Mouse (Mus musculus): Measurements from ENCODE around the gene Fam117b.

- no peak for TF ChIP-seq CTCF (conservative IDR thresholded peaks at IDR 0.05; ENCODE audit: insufficient read depth, insufficient read length, low read depth, low read length)
- no peak for TF ChIP-seq POLR2A (IDR thresholded peaks at IDR 0.05; ENCODE audit: low read depth, low read length)
These were observed 8.0 kb upstream of the Fam117b start for GRCm38 (mm10) chr1:59904630-59905295.
